Mouse (Mus musculus): Measurements from ENCODE around the gene B3gat1. TPM values are rescaled to one million over a fixed set of nuclear protein-coding genes. Genes with fewer than 3 reads are reported as not detected.

Gene B3gat1
- total RNA-seq (2021) = not detected

DNA sequence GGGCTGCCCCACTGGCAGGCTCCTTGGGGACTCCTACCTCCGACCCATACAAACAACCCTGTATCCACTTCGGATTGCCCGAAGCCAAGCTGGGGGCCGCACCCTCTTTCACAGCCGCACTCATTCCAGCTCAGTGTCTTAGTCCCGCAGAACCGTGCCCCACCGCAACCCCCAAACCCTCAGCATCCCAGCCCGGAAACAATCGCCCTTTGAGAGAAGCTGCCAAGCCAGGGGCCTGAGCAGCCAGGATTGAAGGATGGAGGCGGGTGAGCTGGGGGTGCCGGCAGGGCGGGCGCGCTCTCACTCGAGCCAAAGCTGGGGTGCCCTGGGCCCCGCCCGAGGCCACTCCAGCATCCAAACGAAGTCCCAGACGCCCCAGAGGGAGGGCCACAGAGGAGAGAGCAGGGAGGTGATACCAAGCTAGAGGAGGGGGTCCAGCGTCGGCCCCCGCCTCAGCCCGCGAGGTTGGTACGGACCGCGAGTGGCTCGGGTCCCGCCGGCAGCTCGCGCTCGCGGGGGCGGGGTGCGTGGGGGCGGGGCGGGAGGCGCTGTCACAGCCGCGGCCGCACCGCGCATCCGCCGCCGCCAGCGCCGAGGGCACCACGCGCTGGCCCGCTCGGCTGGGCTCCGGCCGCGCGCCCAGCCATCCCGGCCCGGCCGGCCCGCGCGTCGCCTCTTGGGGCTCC, at the start of gene B3gat1:
Gene B3gat1, plus strand, starts transcription at position 523 of the 686 bp plus-strand sequence.
- no peak for DNase-seq (ENCODE audit: low spot score)
- intact Hi-C loops (cut with DNase I) = no loop called here

DNA sequence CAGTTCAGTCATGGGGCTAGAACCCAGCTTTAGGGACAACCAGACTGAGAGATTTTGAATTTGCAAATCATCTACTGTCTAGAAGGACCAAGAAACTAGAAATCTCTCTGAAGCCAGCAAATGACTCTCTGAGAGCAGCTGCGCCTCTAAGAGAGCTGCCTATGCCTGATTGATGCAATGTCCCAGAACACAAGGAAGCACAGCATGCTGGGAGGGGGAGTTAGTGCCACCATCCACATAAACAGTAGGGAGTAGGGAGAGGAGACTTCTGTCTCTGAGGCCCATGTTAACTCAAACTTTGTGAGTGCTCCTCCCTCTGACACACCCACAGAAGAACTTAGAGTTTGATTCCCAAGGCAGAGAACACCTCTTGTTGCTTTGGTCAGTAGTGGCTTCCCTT, 44.4 kb upstream of the B3gat1 start:
- intact Hi-C loops (cut with DNase I) = no loop called here
- DNase-seq (ENCODE audit: low spot score) = no peak

DNA sequence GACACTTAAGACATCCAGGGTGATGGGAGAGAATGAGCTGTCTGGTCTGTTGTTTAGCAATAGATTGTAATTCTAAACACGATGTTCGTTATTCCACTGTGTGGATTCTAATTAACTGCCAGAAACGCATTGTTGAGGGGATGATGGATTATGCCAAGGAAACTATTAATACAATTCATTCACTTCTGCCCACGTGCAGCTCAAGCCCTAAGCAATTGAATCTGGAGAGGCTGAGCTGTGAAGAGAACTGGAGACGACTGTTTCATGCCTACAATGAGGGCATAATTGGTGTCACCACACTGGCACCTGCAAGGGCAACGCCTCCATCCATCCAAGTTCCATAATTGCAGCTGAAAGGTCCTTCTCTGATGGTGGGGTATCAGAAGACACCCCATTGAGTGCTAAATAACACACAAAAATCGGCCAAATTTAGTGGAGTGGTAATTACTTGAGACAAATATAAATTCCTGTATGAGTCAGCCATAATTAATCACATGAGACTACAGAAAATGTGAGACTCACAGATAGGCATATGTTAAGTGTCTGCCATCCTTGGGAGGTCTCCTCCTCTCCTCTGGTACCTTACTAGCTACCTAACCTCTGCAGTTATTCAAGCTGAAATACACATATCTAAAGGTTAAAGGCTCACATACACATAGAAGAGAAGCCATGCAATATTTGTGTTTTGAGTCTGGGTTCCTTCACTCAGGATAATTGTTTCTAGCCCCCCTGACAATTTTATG, 43.4 kb upstream of the B3gat1 start:
- intact Hi-C loops (cut with DNase I) = no loop called here

DNA sequence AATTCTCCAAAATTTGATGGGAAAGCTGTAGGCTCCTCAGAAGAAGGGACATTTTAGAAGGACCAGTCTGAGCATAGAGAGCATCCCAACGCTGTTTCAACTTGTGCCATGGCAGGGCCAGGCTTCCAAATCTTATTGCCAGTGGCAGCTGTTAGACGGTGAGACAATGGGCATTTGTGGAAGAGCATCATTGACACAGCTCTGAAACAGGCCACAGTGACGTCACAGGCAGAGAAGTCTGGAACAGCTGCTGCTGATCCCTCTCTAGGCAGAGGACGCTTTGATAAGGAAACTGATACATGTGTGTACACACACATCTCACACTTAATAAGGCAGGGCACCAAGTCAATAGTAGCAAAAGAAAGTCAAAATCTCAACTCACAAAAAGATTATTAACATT, 40.9 kb upstream of the B3gat1 start:
- DNase-seq (ENCODE audit: low spot score) = no peak
- intact Hi-C loops (cut with DNase I) = no loop called here

More for the DNA sequence above, 43.4 kb upstream of the B3gat1 start:
- DNase-seq (ENCODE audit: low spot score) = no peak

DNA sequence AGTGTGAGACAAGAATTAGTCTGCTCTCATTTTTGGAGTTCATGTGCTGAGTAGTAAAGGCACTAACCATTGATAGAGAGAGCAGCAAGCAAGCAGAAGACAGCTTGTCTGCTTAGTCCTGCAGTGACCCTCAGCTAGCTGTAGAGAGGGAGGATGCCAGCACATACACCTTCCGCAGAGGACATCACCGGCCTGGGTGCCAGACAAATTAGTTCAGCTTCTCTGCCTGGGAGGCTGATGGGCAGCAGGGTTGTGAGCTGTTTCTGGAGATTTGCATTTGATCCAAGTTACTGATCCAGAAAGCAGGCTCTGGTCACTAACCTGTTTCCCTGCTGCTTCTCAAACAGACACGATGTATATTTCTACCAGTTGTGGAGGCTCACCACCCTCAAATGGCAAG, 38.9 kb upstream of the B3gat1 start:
- DNase-seq (ENCODE audit: low spot score) = no peak
- intact Hi-C loops (cut with DNase I) = no loop called here

DNA sequence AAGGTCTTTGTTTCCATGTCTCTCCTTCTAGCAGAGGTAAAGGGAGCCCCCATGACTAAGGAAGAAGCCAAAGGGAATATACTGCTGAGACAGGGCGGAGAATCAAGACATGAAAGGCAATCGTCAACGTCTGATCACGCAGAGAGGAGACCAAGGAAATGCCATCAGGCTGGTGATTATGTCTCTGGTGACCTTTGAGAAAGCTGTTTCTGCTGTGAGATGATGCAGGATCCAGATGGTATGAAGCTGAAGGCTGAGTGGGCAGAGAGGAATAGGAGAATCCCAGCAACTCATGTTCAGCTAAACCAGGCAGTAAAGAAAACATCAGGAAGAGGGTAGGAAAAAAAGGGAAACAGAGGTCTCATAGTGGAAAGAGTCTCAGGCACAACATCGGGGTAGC, 38.4 kb upstream of the B3gat1 start:
- intact Hi-C loops (cut with DNase I) = no loop called here
- no peak for DNase-seq (ENCODE audit: low spot score)

DNA sequence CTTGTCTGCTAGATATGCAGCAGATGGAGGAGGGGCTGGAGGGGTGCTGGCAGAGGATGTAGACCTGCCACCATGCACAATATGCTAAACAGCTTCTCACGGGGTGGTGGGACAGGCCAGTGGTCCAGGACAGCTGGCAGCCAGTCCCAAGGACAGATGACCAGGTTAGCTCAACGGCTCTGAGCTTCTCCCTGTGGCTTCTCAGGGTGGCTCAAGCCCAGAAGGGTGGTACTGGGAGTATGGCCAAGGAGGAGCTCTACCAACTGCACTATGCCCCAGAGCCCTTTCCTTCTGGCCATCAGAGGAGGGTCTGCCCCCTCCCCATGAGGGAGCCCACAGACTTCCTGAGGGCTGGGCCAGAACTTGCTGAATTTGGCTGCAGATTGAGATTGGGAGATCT, 35.2 kb upstream of the B3gat1 start:
- intact Hi-C loops (cut with DNase I) = no loop called here
- no peak for DNase-seq (ENCODE audit: low spot score)

DNA sequence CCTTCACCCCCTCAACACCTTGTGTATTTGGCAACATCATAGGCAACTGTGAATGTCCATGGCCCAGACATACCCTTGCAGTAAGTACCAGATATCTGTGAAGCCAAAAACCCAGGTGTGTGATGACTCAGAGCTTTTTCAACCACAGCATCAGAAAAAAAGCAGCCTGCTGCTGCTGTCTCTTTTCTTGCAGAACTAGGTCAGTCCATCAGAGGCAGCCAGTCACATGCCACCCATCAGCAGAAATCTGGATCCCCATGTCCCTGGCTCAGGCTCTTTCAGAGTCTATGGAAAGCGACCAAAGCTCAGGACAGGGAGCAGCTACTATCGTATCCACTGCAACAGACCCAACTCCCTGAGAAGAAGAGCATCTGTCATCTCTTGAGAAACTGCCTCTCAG, 33.2 kb upstream of the B3gat1 start:
- DNase-seq (ENCODE audit: low spot score) = no peak
- intact Hi-C loops (cut with DNase I) = no loop called here

DNA sequence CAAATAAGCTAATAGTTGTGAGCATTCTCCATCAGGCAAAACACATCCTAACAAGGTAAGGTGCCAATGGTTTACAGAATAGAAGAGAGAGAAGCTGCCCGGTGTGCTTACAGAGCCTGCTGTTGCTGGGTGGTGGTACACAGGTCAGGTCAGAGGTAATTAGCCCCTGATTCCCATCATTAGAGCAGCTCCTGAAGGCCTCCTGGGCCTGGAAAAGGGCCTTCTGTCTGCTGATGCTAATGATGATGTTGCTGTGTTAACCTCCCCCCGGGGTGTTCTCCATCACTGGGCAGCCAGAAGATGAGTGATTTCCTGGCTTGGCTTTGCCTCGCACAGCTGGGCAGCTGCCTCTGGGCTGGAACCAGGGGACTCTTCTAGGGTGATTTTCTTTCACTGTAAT, 15.1 kb upstream of the B3gat1 start:
- intact Hi-C loops (cut with DNase I) = no loop called here
- DNase-seq (ENCODE audit: low spot score) = no peak

DNA sequence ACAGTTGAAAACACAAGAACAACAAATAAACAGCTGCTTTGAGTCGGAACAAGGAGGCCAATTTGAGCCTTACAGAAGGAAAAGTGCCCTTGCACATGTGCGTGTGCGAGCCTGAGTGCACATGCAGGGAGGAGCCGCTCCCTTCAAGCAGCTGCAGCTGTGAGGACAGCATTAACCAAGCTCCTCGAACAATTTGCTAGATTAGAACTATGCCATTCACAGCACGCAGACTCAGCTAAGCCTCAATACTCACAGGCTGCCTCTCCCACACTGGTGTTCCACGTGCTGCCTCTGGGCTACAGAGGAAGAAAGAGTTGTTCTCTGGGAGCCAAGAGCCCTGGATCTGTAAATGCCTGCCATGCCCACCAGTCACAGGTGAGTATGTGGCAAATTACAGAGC, 11.8 kb upstream of the B3gat1 start:
- DNase-seq (ENCODE audit: low spot score) = no peak
- intact Hi-C loops (cut with DNase I) = no loop called here

DNA sequence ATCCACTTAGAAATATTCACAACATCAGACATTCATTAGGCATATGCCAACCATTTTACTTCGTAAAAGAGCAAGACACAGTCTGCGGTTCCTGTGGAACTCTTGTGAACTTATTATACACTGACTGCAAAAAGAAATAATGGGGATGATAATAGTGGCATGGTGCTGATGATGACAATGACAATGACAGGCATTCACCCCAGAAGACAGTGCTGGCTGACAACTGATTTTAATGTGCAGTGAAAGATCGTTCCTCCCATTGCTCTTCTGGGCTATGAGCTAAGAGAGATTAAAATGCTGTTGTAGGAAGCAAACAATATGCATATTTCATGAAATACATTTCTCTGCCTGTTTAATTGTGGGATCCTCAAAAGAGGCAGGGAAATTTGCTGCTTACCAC, 7.8 kb upstream of the B3gat1 start:
- DNase-seq (ENCODE audit: low spot score) = no peak
- intact Hi-C loops (cut with DNase I) = no loop called here

DNA sequence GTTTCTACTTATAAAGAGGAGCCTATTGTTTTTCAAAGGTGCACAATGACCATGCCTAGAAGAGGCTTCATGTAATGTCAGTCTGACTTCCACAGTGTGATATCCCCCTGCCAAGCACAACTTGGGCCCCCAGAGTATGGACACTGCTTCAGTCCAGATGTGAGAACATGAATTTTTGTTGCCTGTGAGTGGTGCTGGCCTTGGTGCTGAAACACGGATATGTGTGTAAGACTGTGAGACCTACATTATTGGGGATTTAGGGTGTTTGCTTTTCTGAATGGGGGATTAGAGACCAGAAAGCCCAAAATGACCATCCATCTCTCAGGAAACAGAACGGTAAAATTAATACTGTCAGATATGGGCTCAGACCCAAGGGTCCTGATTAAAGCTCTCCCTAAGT, 6.1 kb upstream of the B3gat1 start:
- intact Hi-C loops (cut with DNase I) = no loop called here
- no peak for DNase-seq (ENCODE audit: low spot score)

DNA sequence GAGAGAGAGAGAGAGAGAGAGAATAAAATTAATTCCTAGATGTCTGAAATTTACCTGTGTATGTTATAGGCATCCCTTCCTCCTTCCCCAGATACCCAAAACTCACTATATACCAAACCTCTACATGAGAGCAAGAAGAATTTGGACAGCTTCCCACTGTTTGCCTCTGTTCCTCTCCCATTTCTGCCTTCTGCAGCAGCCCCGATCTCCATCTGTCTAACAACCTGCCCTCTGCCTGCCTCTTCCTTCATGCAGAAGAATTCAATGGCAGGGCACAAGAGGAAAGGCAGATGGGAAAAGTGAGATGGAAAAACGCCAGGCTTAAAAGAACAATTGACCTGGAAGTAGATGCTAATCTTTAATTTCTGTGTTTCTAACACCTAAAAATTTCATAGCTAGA, 5.0 kb upstream of the B3gat1 start:
- intact Hi-C loops (cut with DNase I) = no loop called here
- DNase-seq (ENCODE audit: low spot score) = no peak

DNA sequence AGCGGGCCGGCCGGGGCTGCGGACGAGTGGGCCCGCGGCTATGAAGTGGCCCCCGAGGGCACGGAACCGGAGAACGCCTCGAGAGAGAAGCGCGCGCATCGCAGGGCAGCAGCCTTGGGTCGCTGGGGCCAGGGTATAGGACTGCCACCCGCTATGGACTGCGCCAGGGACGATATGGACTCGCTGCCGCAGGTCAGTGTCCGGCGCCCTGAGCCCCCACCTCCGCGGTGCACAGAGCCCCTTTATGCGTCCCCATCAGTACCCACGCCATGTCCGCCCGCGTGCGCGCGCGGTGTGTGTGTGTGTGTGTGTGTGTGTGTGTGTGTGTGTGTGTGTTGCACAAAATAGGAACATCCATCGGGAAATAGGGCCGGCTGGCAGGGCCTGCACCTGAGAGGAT, 458 bp downstream of the B3gat1 start:
- intact Hi-C loops (cut with DNase I) = no loop called here
- no peak for DNase-seq (ENCODE audit: low spot score)

DNA sequence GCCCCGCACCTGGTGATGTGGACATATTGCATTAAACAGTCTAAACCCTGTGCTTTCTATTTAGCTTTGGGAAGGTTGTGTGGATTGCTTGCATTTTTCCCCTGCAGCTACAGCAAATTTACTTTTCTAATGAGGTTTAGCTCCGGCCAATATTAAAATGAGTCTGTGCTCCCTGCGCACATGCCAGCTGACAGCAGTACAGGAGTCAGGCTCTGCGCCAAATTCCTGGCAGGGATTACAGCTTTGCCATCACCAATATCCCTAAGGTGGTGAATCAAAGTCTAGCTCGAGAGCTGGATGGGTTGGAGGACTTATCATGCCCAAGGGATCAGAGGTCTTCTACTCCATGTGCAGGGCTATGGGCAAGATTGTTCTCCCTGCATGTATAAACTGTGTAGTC, 3.6 kb downstream of the B3gat1 start:
- intact Hi-C loops (cut with DNase I) = no loop called here
- no peak for DNase-seq (ENCODE audit: low spot score)

DNA sequence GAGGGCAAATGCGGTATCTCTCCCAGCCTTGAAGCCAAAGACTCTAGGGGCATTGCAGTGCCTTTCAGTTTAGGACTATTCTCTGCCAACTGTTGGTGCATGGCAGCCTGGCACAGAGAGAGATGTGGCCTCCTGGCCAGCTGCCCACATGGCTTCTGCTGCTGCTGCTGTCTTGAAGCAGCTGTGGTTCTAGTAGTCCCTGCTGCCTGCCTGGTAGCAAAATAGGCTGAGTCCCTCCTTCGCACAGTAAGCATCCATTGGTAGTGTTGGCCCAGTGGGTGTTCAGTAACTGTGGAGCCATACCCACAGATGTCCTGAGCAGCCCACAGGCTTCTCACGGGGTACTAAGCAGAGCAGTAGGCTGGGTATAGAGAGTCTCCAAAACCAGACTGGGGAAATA, 9.3 kb downstream of the B3gat1 start:
- intact Hi-C loops (cut with DNase I) = no loop called here
- no peak for DNase-seq (ENCODE audit: low spot score)

DNA sequence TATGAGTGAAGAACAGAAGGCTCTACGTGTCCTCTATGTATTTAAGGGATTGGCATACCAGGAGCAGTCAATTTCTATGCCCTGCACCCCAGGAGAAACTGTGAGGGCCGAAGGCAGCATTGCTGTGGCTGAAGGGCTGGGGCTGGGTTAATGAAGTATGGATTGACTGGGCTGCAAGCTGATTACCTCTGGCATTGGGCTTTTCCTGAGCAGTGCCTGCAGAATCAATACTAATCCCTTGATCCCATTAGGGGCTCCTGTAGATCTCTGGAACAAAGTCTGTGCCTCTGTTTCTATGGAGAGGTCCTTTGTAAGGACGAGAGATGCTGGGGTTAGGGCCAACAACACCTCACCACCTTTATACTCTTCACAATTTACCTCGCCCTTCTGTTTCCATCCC, 13.6 kb downstream of the B3gat1 start:
- no peak for DNase-seq (ENCODE audit: low spot score)
- intact Hi-C loops (cut with DNase I) = no loop called here

DNA sequence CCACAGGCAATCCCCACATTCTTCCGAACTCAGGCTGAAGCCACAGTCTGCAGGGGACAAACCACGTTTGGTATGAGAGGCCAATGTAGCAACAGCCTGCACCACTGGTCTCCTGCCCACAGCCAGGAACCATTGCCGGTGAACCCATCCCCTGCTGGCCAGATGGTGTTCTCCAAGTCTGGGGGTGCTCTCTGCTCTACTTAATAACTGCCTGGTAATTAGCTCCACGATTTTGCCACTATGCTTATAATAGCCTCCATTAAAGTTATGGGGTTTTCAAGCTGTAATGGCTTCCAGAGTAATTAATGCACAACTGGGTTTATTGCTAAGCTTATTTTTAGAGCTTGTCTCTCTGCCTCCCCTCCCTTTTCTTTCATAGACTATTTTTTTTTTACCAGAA, 15.4 kb downstream of the B3gat1 start:
- intact Hi-C loops (cut with DNase I) = no loop called here
- no peak for DNase-seq (ENCODE audit: low spot score)

DNA sequence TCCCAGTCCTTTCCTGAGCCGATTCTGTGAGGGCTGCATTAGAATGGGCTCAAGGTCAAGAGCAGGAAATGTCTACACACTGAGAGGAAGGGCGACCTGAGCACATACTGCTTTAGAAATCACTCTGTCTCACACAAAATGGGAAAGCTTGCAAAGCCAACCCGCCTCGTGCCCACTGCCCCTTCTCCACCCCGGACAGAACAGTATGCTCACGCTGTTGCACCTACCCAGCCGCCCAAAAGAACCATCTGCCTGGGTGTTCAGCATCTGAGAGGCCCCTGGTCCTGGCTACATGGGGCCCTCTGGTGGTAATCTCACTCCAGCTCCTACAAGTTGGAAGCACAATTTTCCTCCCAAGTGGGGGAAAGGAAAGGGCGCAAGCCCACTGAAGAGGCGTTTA, 26.6 kb downstream of the B3gat1 start:
- DNase-seq (ENCODE audit: low spot score) = no peak

DNA sequence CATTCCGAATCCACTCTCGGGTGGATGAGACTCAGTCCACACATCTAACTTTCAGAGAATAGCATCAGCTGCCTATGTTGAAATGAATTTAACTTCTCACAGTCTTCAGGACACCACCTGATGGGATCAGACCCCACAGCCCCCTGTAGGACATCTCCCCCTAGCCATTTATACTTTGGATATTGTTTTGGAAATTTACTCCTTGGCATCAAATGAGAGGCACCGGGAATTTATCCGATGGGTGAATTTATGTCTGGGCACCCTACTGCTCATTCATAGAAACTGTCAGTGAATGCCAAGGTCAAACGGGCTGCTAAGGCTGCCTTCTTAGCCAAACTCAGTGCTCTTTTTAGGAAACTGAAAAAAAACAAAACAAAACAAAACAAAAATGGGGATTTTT, 27.0 kb downstream of the B3gat1 start:
- no peak for DNase-seq (ENCODE audit: low spot score)
- intact Hi-C loops (cut with DNase I) = no loop called here

More for the DNA sequence above, 26.6 kb downstream of the B3gat1 start:
- intact Hi-C loops (cut with DNase I) = no loop called here

DNA sequence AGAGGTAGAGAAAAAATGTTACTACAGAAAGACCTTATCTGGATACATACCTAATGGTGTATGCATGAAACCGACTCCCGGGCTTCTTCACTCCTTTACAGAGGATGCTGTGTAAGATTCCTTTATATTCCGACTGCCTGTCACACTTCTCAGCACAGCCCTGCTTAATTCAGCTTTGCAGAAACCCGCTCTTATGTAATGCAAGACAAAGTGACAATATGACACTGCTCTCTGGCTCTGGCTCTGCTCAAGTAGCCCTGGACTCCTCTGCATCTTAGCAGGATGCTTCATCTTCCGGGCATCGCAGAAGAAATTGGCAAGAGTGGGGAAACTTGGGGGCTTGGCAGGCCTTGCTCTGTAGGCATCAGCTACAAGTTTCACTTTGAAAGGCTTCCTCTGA, 28.9 kb downstream of the B3gat1 start:
- intact Hi-C loops (cut with DNase I) = no loop called here
- no peak for DNase-seq (ENCODE audit: low spot score)

DNA sequence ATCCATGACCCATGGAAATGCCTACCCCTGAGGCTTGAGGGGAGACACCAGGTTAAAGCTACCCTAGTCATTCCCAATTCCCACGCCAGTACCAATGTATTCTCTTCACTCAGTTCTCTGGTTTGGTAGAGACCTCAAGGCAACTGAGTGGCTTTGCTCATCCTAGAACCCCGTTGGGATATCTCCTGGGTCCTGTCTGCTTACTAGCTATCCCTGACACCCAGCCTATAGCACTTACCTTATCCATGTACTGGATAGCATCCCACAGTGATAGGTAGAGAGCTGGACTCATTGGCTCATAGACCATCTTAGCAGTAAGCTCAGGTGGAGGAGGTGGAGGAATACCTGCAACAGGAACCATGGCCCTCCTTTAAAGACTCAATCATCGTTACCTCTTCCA, 34.7 kb downstream of the B3gat1 start:
- no peak for DNase-seq (ENCODE audit: low spot score)
- intact Hi-C loops (cut with DNase I) = no loop called here

Data from heart, postnatal 25 days (tissue).